Mouse (Mus musculus) thymus, adult 2 months (tissue): Measurements from ENCODE around the gene Mrpl27. TPM values are rescaled to one million over a fixed set of nuclear protein-coding genes. Genes with fewer than 3 reads are reported as not detected.

Experiments used
- DNase-seq: peaks from one replicate; pipeline ENCODE4 v3.0.0; 2021
- H3K27ac ChIP-seq: fragments of 200-500 bp; 2 replicates; pipeline ENCODE4 v1.5.1; 2012; ENCODE audit warnings: low read length, control low read depth; ENCODE audit not compliant: control insufficient read depth, insufficient read depth
- H3K27me3 ChIP-seq: fragments of 200-500 bp; 2 replicates; pipeline ENCODE4 v1.6.1; 2012; ENCODE audit warnings: mild to moderate bottlenecking, low read length, moderate library complexity, mixed read lengths; ENCODE audit not compliant: control insufficient read depth, insufficient read depth
- H3K36me3 ChIP-seq: fragments of 200-500 bp; 2 replicates; pipeline ENCODE4 v1.6.1; 2012; ENCODE audit warnings: mild to moderate bottlenecking, low read length, moderate library complexity; ENCODE audit not compliant: control insufficient read depth, insufficient read depth
- H3K4me1 ChIP-seq: fragments of 200-500 bp; replicated peaks from 2 replicates; pipeline ENCODE4 v1.6.1; 2012; ENCODE audit warnings: low read length; ENCODE audit not compliant: control insufficient read depth, insufficient read depth
- H3K4me3 ChIP-seq: fragments of 200-500 bp; 2 replicates; pipeline ENCODE4 v1.5.1; 2012; ENCODE audit warnings: mild to moderate bottlenecking, low read length, control low read depth, moderate library complexity; ENCODE audit not compliant: control insufficient read depth, insufficient read depth
- CTCF ChIP-seq: fragments of 200-500 bp; IDR thresholded peaks from 2 replicates; pipeline ENCODE4 v1.5.1; 2012; ENCODE audit warnings: mild to moderate bottlenecking, control low read depth, low read length, moderate library complexity, borderline replicate concordance; ENCODE audit not compliant: control insufficient read depth, poor library complexity, insufficient read depth; ENCODE audit errors: extremely low read depth
- POLR2A ChIP-seq: fragments of 200-500 bp; IDR thresholded peaks from 2 replicates; pipeline ENCODE4 v1.6.1; 2012; ENCODE audit warnings: mild to moderate bottlenecking, low read length, control low read depth, moderate library complexity; ENCODE audit not compliant: control insufficient read depth, poor library complexity, insufficient read depth; ENCODE audit errors: extremely low read depth
- WGBS: fragments of 180-500 bp; shearing (Covaris S2); methylation state at CpG from one replicate; pipeline ENCODE4 v1.1.7; 2018; 5-methylcytosine and 5-hydroxymethylcytosine counted together
- polyA plus RNA-seq: library from polyadenylated mRNA; depleted of rRNA; stranded (reverse); fragments of >200 nt; gene quantifications from 2 replicates; pipeline ENCODE4 v1.2.3, GENCODE M21; 2012; rRNA removed

The Mrpl27 gene
- polyA plus RNA-seq, 1 experiment: 33.9 TPM

DNA sequence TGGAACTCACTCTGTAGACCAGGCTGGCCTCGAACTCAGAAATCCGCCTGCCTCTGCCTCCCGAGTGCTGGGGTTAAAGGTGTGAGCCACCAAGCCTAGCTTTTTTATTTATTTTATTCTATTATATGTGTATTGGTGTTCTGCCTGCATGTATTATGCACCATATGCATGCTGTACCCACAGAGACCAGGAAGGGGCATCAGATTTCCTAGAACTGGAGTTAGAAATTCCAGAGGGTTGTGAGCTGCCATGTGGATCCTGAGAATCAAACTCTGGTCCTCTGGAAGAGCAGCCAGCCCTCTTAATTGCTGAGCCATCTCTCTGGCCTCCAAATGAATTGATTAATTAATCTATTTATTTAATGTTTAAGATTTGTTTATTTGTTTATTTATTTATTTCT lies 45.8 kb downstream of the Mrpl27 start:
- TF ChIP-seq POLR2A: no peak
- no peak for TF ChIP-seq CTCF
- Histone ChIP-seq H3K27ac (no peak overlapping the region), H3K4me1 (peaks cover 35% of the 10 kb centered on the region), H3K36me3 (no peaks in the 10 kb centered on the region), H3K27me3 (no peaks in the 10 kb centered on the region), H3K4me3 (no peak overlapping the region)
- no peak for DNase-seq
- WGBS: 97% methylated on average over 3 of the region's 3 CpGs

DNA sequence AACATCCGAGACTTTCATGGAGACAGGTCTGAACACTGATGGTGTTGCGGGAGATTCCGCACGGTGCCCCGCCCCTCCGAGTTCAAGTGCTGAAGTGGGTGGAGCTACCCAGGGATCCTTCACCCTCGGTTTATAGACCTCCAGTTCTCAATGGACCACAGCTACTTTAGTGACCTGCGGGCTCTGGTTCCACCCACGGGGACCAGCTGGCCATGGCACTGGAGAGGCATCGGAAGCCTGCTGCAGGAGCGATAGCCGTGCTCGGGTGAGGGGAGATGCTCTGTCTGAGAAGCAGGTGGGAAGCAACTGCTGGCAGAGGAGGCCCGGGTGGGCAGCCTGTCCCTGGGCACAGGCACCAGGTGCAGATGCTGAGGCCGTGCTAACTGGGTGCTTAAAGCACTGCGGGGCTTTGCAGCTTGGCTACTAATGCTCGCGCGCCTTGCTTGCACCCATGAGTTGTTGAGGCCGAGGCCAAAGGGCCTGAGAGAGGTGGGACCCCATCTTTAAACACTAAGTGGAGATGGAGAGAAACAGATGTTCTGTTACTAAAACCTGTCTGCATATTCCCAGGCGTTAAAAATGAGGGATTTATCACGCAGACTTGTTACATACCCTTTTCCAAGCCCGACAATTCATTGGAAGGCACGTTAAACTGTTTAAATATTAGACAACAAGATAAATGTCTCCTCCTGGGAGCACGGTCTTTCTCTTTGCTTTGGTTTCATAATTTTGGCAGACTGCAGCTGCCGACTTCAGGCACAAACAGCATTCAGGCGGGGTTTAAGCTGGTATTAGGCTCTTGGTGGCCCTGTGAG lies 48.0 kb downstream of the Mrpl27 start:
- TF ChIP-seq CTCF (no peak), POLR2A (no peak)
- 89% methylated on average over 27 of the region's 27 CpGs for WGBS
- Histone ChIP-seq H3K27ac (no peak overlapping the region), H3K27me3 (no peaks in the 10 kb centered on the region), H3K4me1 (peaks cover 26% of the 10 kb centered on the region), H3K36me3 (no peaks in the 10 kb centered on the region), H3K4me3 (no peak overlapping the region)
- DNase-seq: no peak

DNA sequence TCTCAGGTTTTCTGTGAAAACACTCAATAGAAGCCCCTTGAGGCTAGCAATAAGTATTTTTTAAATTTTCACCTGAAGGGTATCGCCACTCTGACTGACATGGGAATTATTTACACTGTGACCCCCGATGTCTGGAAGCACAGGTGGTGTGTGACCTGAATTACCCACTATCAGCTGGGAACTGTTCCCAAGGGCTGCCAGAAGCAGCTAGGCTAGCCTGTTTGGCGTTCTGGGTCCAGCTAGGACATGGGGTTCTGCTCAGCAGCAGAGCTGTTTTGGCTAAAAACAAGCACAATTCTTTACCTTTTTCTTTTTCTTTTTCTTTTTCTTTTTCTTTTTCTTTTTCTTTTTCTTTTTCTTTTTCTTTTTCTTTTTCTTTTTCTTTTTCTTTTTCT lies 48.6 kb downstream of the Mrpl27 start:
- Histone ChIP-seq H3K27ac (no peak overlapping the region), H3K27me3 (no peaks in the 10 kb centered on the region), H3K36me3 (no peaks in the 10 kb centered on the region), H3K4me3 (no peak overlapping the region), H3K4me1 (peaks cover 22% of the 10 kb centered on the region)
- 91% methylated on average over 3 of the region's 3 CpGs for WGBS
- no peak for DNase-seq
- TF ChIP-seq CTCF (no peak), POLR2A (no peak)

DNA sequence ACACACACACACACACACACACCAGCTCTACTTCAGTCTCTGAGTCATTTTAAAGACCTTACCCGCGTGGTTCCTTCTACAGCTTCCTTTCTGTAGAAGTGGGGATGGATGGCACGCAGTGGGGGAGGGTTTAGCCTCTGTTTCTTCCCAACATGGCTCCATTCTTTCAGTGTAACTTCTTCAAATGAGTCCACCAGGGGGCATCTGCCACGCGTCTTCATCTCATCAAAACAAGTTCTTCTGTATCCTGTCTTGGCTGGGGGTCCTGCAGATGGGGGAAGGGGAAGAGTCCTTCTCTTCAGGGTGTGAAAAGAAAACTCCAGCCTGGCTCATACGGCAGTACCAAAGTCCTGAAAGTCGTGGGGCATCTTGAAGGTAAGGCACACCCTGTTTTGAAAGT lies 50.5 kb downstream of the Mrpl27 start:
- Histone ChIP-seq H3K27ac (no peak overlapping the region), H3K4me3 (no peak overlapping the region), H3K27me3 (no peaks in the 10 kb centered on the region), H3K4me1 (peaks cover 7% of the 10 kb centered on the region), H3K36me3 (no peaks in the 10 kb centered on the region)
- WGBS: 44% methylated on average over 7 of the region's 7 CpGs
- DNase-seq: peak; percentile 27
- TF ChIP-seq CTCF (no peak), POLR2A (no peak)

DNA sequence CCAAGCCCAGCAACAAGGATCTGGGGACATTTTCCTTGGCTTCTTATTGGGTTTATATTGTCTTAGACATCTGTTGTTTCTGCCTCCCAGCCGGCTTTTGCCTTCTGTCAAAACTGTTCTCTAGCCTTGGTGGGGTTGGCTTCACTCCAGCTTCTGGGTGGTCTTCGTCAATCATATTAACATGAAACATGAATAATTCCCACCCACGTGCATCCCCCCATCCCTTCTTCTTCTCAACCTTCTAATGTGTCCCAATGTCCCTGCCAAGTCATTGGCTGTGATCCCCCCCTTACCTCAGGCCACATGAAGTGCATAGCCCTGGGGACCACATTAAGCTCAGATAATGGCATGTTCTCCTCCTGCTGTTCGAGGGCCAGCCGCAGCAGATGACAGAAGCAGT lies 50.9 kb downstream of the Mrpl27 start, which contains the start of gene Gm11541:
Gene Gm11541, minus strand, starts transcription at position 28 of the 400 bp plus-strand sequence.
- H3K27me3 ChIP-seq: no peaks in the 10 kb centered on the region
- 97% methylated on average over 5 of the region's 5 CpGs for WGBS
- no peak within 1 kb of the TSS for H3K4me3 ChIP-seq
- no peaks in the 10 kb centered on the region for H3K36me3 ChIP-seq
- TF ChIP-seq POLR2A (no peak), CTCF (no peak)
- no peak within 1 kb of the TSS for H3K27ac ChIP-seq
- no peak for DNase-seq
- H3K4me1 ChIP-seq: peaks cover 7% of the 10 kb centered on the region

Other genes with a start within 250 kb of the Mrpl27 start
- gene Cacna1g, start 179.6 kb upstream of the Mrpl27 start, polyA plus RNA-seq: 2.3 and 6.5 TPM in 2 replicates
- gene Spata20, start 167.6 kb upstream of the Mrpl27 start, polyA plus RNA-seq: 0.04 and 0.39 TPM in 2 replicates
- gene Epn3, start 153.8 kb upstream of the Mrpl27 start, polyA plus RNA-seq: 1.8 and 3.3 TPM in 2 replicates
- 0.13 and 0.19 TPM in 2 replicates for gene Mycbpap, start 132.0 kb upstream of the Mrpl27 start, polyA plus RNA-seq
- 5.4 and 6.8 TPM in 2 replicates for gene Rsad1, start 104.5 kb upstream of the Mrpl27 start, polyA plus RNA-seq
- 0.59 TPM in 2 replicates for gene Chad, start 88.7 kb upstream of the Mrpl27 start, polyA plus RNA-seq
- gene Acsf2, start 51.9 kb upstream of the Mrpl27 start, polyA plus RNA-seq: 15.8 and 24.6 TPM in 2 replicates
- 62.3 and 68.2 TPM in 2 replicates for gene Lrrc59, start 24.0 kb upstream of the Mrpl27 start, polyA plus RNA-seq
- gene Eme1, start 197 bp downstream of the Mrpl27 start, polyA plus RNA-seq: 8.9 and 12.8 TPM in 2 replicates
- 81.9 and 95.3 TPM in 2 replicates for gene Xylt2, start 23.7 kb downstream of the Mrpl27 start, polyA plus RNA-seq
- not detected in 2 replicates for gene Gm11541, start 50.7 kb downstream of the Mrpl27 start, polyA plus RNA-seq
- not detected in 2 replicates for gene Cdc34b, start 88.0 kb downstream of the Mrpl27 start, polyA plus RNA-seq
- 0.32 and 0.42 TPM in 2 replicates for gene Tmem92, start 128.9 kb downstream of the Mrpl27 start, polyA plus RNA-seq